Mouse (Mus musculus): ENCODE results near the gene Nxpe3.

- TF ChIP-seq CTCF (IDR thresholded peaks at IDR 0.05 in 2 of 3, conservative IDR thresholded peaks at IDR 0.05 in 1 of 3; ENCODE audit: control insufficient read depth in 1 of 3, insufficient read depth in 1 of 3, low read depth in 2 of 3, low read length in 3 of 3, poor library complexity in 1 of 3, severe bottlenecking in 1 of 3) (no peak), MEF2A (IDR thresholded peaks at IDR 0.05; ENCODE audit: extremely low read depth, insufficient replicate concordance, low read depth, low read length, poor library complexity, severe bottlenecking) (no peak), MAX (IDR thresholded peaks at IDR 0.05; ENCODE audit: low read length) (no peak), EP300 (IDR thresholded peaks at IDR 0.05; ENCODE audit: low read depth in 1 of 2, low read length in 2 of 2) (no peak), POLR2A (IDR thresholded peaks at IDR 0.05; ENCODE audit: control insufficient read depth in 1 of 2, insufficient read depth in 1 of 2, low read depth in 1 of 2, low read length in 2 of 2, poor library complexity in 1 of 2) (no peak), MAFK (IDR thresholded peaks at IDR 0.05; ENCODE audit: borderline replicate concordance, low read depth, low read length) (no peak), NRF1 (IDR thresholded peaks at IDR 0.05; ENCODE audit: insufficient read depth, low read depth, low read length, poor library complexity, severe bottlenecking) (no peak), RCOR1 (IDR thresholded peaks at IDR 0.05; ENCODE audit: low read depth, low read length) (no peak), UBTF (IDR thresholded peaks at IDR 0.05; ENCODE audit: borderline replicate concordance, insufficient read depth, low read depth, low read length) (no peak), MXI1 (IDR thresholded peaks at IDR 0.05; ENCODE audit: low read depth, low read length) (no peak; the same call in 1 of the 2 replicates), GABPA (IDR thresholded peaks at IDR 0.05; ENCODE audit: low read depth, low read length) (no peak)
Observed at GRCm38 (mm10) chr16:55838129-55838509, 57.0 kb downstream of the Nxpe3 start.
